Mouse (Mus musculus): ENCODE measurements around the gene Tgif1. TPM values are rescaled to one million over a fixed set of nuclear protein-coding genes. Genes with fewer than 3 reads are reported as not detected.

Tgif1 gene
- total RNA-seq, 2 experiments from 2014 or later: 2.6 to 4.6 TPM

DNA sequence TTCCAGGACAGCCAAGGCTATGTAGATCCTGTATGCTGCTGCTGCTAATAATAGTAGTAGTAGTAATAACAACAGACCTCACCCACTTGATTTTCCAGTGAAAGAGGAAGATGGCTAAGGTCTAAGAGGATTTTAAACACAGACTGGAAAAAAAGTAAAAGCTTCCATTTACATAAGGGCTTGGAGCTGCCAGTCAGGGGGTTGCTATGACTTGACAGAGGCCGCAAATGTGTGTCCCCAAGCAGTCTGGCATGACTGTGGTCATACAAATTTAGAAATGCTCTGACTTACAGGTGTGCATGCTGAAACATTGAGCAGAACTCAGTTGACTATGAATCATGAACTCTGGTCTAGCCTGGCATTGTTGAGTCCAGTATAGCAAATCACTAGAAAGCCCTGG is 45.5 kb downstream of the Tgif1 start:
- no peak for DNase-seq

- no peak for DNase-seq
Observed at GRCm38 (mm10) chr17:70806600-70806999, 46.7 kb downstream of the Tgif1 start.

- DNase-seq: no peak
Observed at GRCm38 (mm10) chr17:70805866-70806265, 47.5 kb downstream of the Tgif1 start.

GRCm38 (mm10) chr17:70802022-70802421 is 51.3 kb downstream of the Tgif1 start:
- DNase-seq: no peak

DNA sequence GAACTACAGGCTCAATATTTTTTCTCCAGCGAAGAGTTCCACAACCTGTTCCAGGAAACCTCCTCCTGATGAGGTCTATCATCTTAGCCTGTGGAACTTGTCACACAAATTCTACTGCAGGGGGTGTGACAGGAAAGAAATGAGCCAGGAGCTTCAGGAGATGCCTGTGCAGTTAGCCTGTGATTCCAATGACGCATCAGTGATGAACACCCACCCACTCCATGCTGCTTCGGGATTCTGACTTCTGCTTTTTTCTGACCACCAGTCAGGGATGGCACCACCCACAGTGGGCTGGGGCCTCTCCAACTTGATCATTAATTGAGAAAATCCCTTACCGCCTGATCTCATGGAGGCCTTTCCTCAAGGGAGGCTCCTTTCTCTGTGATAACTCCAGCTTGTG is 54.1 kb downstream of the Tgif1 start:
- no peak for DNase-seq

DNA sequence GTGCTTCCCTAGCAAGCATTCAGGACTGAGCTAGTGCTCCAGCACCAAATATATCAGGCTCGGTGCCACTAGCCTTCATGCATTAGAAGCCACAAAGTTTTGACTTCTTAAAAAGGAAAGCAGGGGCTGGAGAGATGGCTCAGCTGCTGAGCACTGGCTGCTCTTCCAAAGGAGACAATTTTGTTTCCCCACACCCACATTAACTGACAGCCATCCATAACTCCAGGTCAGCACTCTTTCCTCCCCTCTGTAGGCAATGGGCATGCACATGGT is 55.6 kb downstream of the Tgif1 start:
- no peak for DNase-seq

DNA sequence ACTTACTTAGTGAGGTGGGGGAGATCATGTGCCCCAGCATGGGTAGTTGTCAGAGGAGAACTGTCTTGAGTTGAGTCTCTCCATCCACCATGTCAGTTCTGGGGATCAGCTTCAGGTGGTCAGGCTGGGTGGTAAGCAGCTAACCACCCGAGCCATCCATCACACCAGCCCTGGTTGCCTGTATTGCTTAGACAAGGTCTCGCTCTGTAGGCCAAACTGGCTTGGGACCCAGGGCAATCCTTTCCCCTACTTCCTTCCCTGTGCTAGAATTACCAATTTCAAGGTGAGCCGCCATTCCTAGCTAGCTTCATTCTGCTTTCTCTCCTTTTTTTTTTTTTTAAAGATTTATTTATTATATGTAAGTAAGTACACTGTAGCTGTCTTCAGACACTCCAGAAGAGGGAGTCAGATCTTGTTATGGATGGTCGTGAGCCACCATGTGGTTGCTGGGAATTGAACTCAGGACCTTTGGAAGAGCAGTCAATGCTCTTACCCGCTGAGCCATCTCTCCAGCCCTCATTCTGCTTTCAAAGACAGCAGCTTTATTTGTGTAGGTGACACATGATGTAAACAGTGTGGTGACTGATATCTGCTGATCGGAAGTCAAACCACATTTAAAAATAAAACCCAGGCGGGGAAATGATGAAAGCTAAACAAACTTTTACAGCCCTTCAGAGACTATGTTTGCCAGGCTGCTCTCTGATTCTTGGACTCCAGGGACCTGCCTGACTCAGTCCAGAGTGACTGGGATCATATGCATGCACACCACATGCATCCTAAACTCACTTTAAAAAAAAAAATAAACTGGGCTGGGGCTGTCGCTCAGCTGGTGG is 56.2 kb downstream of the Tgif1 start:
- DNase-seq: no peak

GRCm38 (mm10) chr17:70795196-70795595 is 58.1 kb downstream of the Tgif1 start:
- DNase-seq: no peak

DNA sequence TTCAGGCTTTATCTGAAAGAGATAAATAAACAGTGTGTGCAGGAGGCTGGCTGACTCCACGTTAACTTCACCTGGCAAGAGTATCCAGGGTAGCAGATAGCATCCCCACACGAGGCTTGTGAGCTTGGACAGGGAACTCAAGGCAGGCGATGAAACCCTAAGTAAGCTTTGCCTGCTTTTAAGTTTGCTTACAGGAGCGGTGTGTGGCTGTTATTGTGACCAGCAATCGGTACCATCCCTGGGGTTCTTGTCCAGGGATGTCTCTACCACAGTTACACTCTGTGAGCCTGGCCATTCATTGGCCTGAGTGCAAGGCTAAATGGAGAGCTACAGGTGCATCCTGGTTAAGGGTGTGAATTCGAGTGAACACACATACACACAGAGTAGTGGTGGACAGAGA is 58.6 kb downstream of the Tgif1 start:
- no peak for DNase-seq

GRCm38 (mm10) chr17:70794291-70794690 is 59.1 kb downstream of the Tgif1 start:
- DNase-seq: peak; percentile 23 to 38

Small RNA genes within 50 kb of the gene (microRNA-seq; reads per million reads assigned to microRNA genes)
- gene Mir1195: 0 reads per million in 2 experiments

Other genes with a start within 250 kb of the Tgif1 start
- gene Myom1, start 149.1 kb upstream of the Tgif1 start, total RNA-seq (2021): 1,000 to 10,000 TPM in 1 of 2 experiments, 100 to 1,000 TPM in 1; 977 to 1,053 TPM
- gene Myl12a, start 149.3 kb upstream of the Tgif1 start, total RNA-seq (2021): 1,000 to 10,000 TPM in 1 of 2 experiments, 100 to 1,000 TPM in 1; 965 to 1,012 TPM

All from heart, adult 18-20 months (tissue).